Mouse (Mus musculus): Measurements from ENCODE around the gene Kctd2.

- TF ChIP-seq ZC3H11A (IDR thresholded peaks at IDR 0.05; ENCODE audit: low read depth, low read length) (no peak), CTCF (conservative IDR thresholded peaks at IDR 0.05 in 1 of 2, IDR thresholded peaks at IDR 0.05 in 1 of 2; ENCODE audit: low read depth in 2 of 2, low read length in 2 of 2) (no peak)
Observed at GRCm38 (mm10) chr11:115377254-115377653, 42.7 kb upstream of the Kctd2 start.

Data from CH12.LX (cell line).